Mouse (Mus musculus) bone marrow, adult 2 months (tissue): ENCODE measurements around the gene Art5. TPM values are rescaled to one million over a fixed set of nuclear protein-coding genes. Genes with fewer than 3 reads are reported as not detected.

ENCODE experiments used
- H3K27ac ChIP-seq: fragments of 200-500 bp; 2 replicates; pipeline ENCODE4 v1.5.1; 2012; ENCODE audit warnings: low read depth, mild to moderate bottlenecking, control low read depth, inconsistent platforms, low read length; ENCODE audit not compliant: control insufficient read depth, poor library complexity, insufficient read depth
- H3K4me1 ChIP-seq: fragments of 200-500 bp; 2 replicates; pipeline ENCODE4 v1.6.1; 2011; ENCODE audit warnings: low read length; ENCODE audit not compliant: control insufficient read depth, insufficient read depth
- H3K4me3 ChIP-seq: fragments of 200-500 bp; replicated peaks from 2 replicates; pipeline ENCODE3; 2011; ENCODE audit warnings: mild to moderate bottlenecking, low read depth, low read length, control low read depth; ENCODE audit not compliant: control insufficient read depth
- CTCF ChIP-seq: fragments of 200-500 bp; IDR thresholded peaks from 2 replicates; pipeline ENCODE4 v1.5.1; 2011; ENCODE audit warnings: low read length, control low read depth; ENCODE audit not compliant: control insufficient read depth, insufficient read depth
- POLR2A ChIP-seq: fragments of 200-500 bp; IDR thresholded peaks from 2 replicates; pipeline ENCODE4 v1.6.1; 2011; ENCODE audit warnings: low read depth, mild to moderate bottlenecking, control low read depth, low read length, borderline replicate concordance; ENCODE audit not compliant: control insufficient read depth
- WGBS: fragments of 180-500 bp; shearing (Covaris S2); methylation state at CpG from one replicate; pipeline ENCODE4 v1.1.7; 2018; 5-methylcytosine and 5-hydroxymethylcytosine counted together
- polyA plus RNA-seq: library from polyadenylated mRNA; stranded (reverse); fragments of >200 nt; gene quantifications from 2 replicates; pipeline ENCODE4 v1.2.4, GENCODE M21; 2011; ENCODE audit warnings: low replicate concordance; ENCODE audit not compliant: missing spikeins, insufficient read depth, insufficient read length

Art5 gene
- polyA plus RNA-seq, 1 experiment, result 3.6 TPM

- H3K27ac ChIP-seq, result no peak overlapping the region
- TF ChIP-seq POLR2A (no peak), CTCF (no peak)
- no peak overlapping the region for H3K4me3 ChIP-seq
- H3K4me1 ChIP-seq, result no peaks in the 10 kb centered on the region
- WGBS, result 61% methylated on average over 4 of the region's 4 CpGs
Measured at GRCm38 (mm10) chr7:102109746-102110145, 457 bp upstream of the Art5 start.

GRCm38 (mm10) chr7:102108206-102108605 lies 1.1 kb downstream of the Art5 start:
- WGBS, result 85% methylated on average over 1 of the region's 1 CpGs
- no peak for TF ChIP-seq CTCF
- no peak for TF ChIP-seq POLR2A
- Histone ChIP-seq H3K27ac (no peak overlapping the region), H3K4me1 (no peaks in the 10 kb centered on the region), H3K4me3 (no peak overlapping the region)

DNA sequence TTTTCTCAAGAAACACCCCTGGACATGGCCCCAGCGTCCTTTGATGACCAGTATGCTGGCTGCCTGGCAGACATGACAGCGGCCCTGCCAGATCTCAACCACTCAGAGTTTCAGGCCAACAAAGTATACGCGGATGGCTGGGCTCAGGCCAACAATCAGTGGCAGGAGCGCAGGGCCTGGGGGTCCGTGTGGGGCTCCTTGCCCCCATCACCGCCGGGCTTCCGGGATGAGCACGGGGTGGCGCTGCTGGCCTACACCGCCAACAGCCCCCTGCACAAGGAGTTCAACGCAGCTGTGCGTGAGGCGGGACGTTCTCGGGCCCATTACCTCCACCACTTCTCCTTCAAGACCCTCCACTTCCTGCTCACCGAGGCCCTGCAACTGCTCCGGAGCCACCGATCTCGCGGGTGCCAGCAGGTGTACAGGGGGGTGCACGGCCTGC lies 2.6 kb downstream of the Art5 start:
- TF ChIP-seq CTCF (no peak), POLR2A (no peak)
- Histone ChIP-seq H3K4me1 (no peaks in the 10 kb centered on the region), H3K27ac (no peak overlapping the region), H3K4me3 (no peak overlapping the region)
- WGBS, result 30% methylated on average over 23 of the region's 23 CpGs

DNA sequence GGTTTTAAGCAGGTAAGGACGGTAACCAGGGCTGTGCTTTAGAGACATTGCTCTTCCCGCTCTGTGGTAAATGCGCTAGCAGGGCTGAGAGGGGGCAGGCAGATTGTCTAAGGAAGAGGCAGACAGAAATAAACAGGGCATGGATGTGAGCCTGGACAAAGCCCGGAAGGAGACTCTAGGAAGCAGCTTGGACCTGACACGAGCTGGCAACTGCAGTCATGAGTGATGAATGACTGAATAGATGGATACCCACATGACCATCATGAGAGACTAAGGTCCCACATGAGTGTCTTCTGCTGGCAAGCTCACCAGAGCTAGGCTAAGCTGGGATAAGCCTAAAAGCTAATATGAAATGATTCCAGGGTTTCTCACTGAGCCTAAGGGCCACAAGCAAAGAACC lies 5.2 kb downstream of the Art5 start:
- TF ChIP-seq CTCF (no peak), POLR2A (no peak)
- peaks cover 1% of the 10 kb centered on the region for H3K4me1 ChIP-seq
- 75% methylated on average over 5 of the region's 5 CpGs for WGBS
- no peak overlapping the region for H3K27ac ChIP-seq
- no peak overlapping the region for H3K4me3 ChIP-seq

GRCm38 (mm10) chr7:102103555-102103954 lies 5.7 kb downstream of the Art5 start:
- TF ChIP-seq POLR2A (no peak), CTCF (no peak)
- no peak overlapping the region for H3K27ac ChIP-seq
- H3K4me3 ChIP-seq, result no peak overlapping the region
- peaks cover 1% of the 10 kb centered on the region for H3K4me1 ChIP-seq
- 63% methylated on average over 2 of the region's 2 CpGs for WGBS

DNA sequence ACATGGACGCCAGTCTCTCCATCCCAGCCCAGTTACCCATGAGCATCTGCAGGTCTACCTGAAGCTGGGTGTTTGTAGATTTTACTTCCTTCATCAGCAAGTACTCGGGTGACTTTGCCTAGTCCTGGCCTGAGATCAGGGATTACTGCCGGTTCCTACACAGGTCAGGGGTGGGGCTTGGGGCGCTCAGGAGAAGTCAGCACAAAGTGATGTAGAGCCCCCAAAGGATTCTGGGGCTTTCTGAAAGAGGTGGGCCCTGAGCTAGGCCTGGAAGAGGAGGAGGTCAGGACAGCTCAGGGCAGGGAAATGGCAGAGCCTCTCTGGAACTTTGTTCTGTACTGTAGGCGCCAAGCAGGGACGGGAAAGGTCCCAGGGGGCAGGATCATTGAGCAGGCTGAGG lies 6.6 kb downstream of the Art5 start:
- peaks cover 1% of the 10 kb centered on the region for H3K4me1 ChIP-seq
- H3K4me3 ChIP-seq, result no peak overlapping the region
- 69% methylated on average over 6 of the region's 6 CpGs for WGBS
- H3K27ac ChIP-seq, result no peak overlapping the region
- TF ChIP-seq POLR2A (no peak), CTCF (no peak)

DNA sequence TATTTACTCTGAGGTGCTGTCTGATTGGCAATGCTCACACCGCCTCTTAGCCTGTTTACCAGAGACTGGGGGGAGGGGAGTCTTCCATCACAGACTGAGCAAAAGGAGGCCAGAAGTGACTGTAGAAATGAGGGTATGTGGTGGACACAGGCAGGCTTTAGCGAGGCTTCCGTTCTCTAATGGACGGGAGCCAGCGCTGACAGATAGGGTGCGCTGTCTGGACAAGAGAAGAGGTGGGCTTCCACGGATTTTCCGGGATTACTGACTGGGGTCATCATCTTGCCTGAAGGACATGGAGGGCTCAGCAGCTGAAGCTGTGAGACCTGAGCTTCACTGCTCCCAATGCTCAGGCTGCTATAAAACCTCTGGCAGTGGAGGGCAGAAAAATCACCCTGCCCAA lies 7.0 kb downstream of the Art5 start:
- 83% methylated on average over 8 of the region's 8 CpGs for WGBS
- H3K4me3 ChIP-seq, result no peak overlapping the region
- TF ChIP-seq CTCF, result no peak
- TF ChIP-seq POLR2A, result no peak

DNA sequence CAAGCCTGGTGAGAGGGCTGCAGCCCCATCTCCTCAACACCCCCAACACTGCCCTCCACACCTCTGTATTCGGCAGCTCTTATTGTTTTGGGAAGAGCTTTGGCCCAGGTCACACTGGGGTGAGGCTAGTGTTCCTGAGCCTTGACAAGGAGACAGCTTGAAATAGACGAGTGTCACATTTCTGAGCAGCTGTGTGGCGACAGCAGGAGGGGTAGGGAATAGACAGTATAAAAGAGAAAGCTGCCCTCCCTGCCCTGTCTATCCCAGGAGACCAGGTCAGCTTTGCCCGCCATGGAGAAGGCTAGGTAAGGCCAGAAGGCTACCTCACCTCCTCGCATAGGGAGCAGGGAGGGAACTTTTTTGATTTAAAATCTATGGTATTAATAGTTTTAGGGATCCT lies 7.8 kb downstream of the Art5 start, which contains the start of gene Art1:
Gene Art1, plus strand, starts transcription at position 257 of the 400 bp plus-strand sequence.
- WGBS, result 76% methylated on average over 5 of the region's 5 CpGs
- TF ChIP-seq CTCF (no peak), POLR2A (no peak)
- H3K27ac ChIP-seq, result no peak within 1 kb of the TSS
- peaks cover 1% of the 10 kb centered on the region for H3K4me1 ChIP-seq
- no peak within 1 kb of the TSS for H3K4me3 ChIP-seq

More for the DNA sequence above, 7.0 kb downstream of the Art5 start:
- Histone ChIP-seq H3K4me1 (peaks cover 1% of the 10 kb centered on the region), H3K27ac (no peak overlapping the region)

- H3K27ac ChIP-seq, result no peak overlapping the region
- H3K4me1 ChIP-seq, result peaks cover 1% of the 10 kb centered on the region
- TF ChIP-seq POLR2A, result no peak
- no peak for TF ChIP-seq CTCF
- 74% methylated on average over 5 of the region's 5 CpGs for WGBS
- H3K4me3 ChIP-seq, result no peak overlapping the region
Measured at GRCm38 (mm10) chr7:102100868-102101267, 8.4 kb downstream of the Art5 start.
